Mouse (Mus musculus) liver, embryonic 12.5 days (tissue): ENCODE measurements at regions not wholly inside any gene's neighbourhood (a gene's known extent, or its start where the extent isn't known, plus 50 kb on each side); places are given as distances from the start of the nearest gene placed in this dataset.

Experiments
- ATAC-seq: fragments of 200-750 bp; cut with Nextera tagmentation; 2 replicates; pipeline ENCODE4 v1.8.0; 2017; ENCODE audit warnings: moderate number of reproducible peaks, mild to moderate bottlenecking, moderate library complexity
- H3K27ac ChIP-seq: fragments of 300-500 bp; sonication (generic); 2 replicates; pipeline ENCODE4 v1.5.1; 2016; ENCODE audit warnings: mild to moderate bottlenecking
- H3K27me3 ChIP-seq: fragments of 300-500 bp; sonication (generic); replicated peaks from 2 replicates; pipeline ENCODE4 v1.6.1; 2016; ENCODE audit warnings: mild to moderate bottlenecking, moderate library complexity
- H3K36me3 ChIP-seq: fragments of 300-500 bp; sonication (generic); 2 replicates; pipeline ENCODE4 v1.6.1; 2016; ENCODE audit warnings: mild to moderate bottlenecking, moderate library complexity
- H3K4me1 ChIP-seq: fragments of 300-500 bp; sonication (generic); 2 replicates; pipeline ENCODE4 v1.6.1; 2016
- H3K4me2 ChIP-seq: fragments of 300-500 bp; sonication (generic); 2 replicates; pipeline ENCODE4 v1.6.1; 2016; ENCODE audit warnings: mild to moderate bottlenecking, moderate library complexity
- H3K4me3 ChIP-seq: fragments of 300-500 bp; sonication (generic); 2 replicates; pipeline ENCODE4 v1.5.1; 2016; ENCODE audit warnings: mild to moderate bottlenecking, moderate library complexity
- H3K9ac ChIP-seq: fragments of 300-500 bp; sonication (generic); 2 replicates; pipeline ENCODE4 v1.6.1; 2016; ENCODE audit warnings: mild to moderate bottlenecking, moderate library complexity
- H3K9me3 ChIP-seq: fragments of 300-500 bp; sonication (generic); replicated peaks from 2 replicates; pipeline ENCODE4 v1.6.1; 2016; ENCODE audit warnings: mild to moderate bottlenecking, moderate library complexity
- WGBS: fragments of 180-500 bp; shearing (Covaris S2); methylation state at CpG from one replicate; pipeline ENCODE4 v1.1.7; 2016; ENCODE audit not compliant: insufficient replicate concordance; 5-methylcytosine and 5-hydroxymethylcytosine counted together

- H3K4me2 ChIP-seq: no peak overlapping the region
- WGBS: 70% methylated on average over 6 of the region's 6 CpGs
Measured at GRCm38 (mm10) chr13:115655134-115655533, 553.4 kb upstream of the Itga1 start.

GRCm38 (mm10) chr13:115652935-115653334 is 551.2 kb upstream of the Itga1 start:
- no peak overlapping the region for H3K4me2 ChIP-seq
- H3K36me3 ChIP-seq: no peaks in the 10 kb centered on the region
- no peak overlapping the region for H3K27ac ChIP-seq
- H3K9ac ChIP-seq: no peak overlapping the region
- ATAC-seq: no peak
- no peaks in the 10 kb centered on the region for H3K9me3 ChIP-seq
- H3K4me3 ChIP-seq: no peak overlapping the region
- H3K4me1 ChIP-seq: no peaks in the 10 kb centered on the region
- WGBS: 71% methylated on average over 2 of the region's 2 CpGs
- H3K27me3 ChIP-seq: no peaks in the 10 kb centered on the region

More at GRCm38 (mm10) chr13:115655134-115655533, 553.4 kb upstream of the Itga1 start:
- no peaks in the 10 kb centered on the region for H3K9me3 ChIP-seq
- ATAC-seq: no peak
- H3K27ac ChIP-seq: no peak overlapping the region
- no peaks in the 10 kb centered on the region for H3K27me3 ChIP-seq
- H3K4me1 ChIP-seq: no peaks in the 10 kb centered on the region
- no peak overlapping the region for H3K9ac ChIP-seq
- no peaks in the 10 kb centered on the region for H3K36me3 ChIP-seq
- no peak overlapping the region for H3K4me3 ChIP-seq

- Histone ChIP-seq H3K27me3 (no peaks in the 10 kb centered on the region), H3K4me1 (no peaks in the 10 kb centered on the region), H3K4me2 (no peak overlapping the region), H3K4me3 (no peak overlapping the region), H3K36me3 (no peaks in the 10 kb centered on the region), H3K9me3 (no peaks in the 10 kb centered on the region), H3K9ac (no peak overlapping the region), H3K27ac (no peak overlapping the region)
- 64% methylated on average over 1 of the region's 1 CpGs for WGBS
- ATAC-seq: no peak
Measured at GRCm38 (mm10) chr13:115652352-115652751, 550.6 kb upstream of the Itga1 start.

- no peaks in the 10 kb centered on the region for H3K27me3 ChIP-seq
- H3K36me3 ChIP-seq: no peaks in the 10 kb centered on the region
- H3K9me3 ChIP-seq: no peaks in the 10 kb centered on the region
- H3K4me2 ChIP-seq: no peak overlapping the region
- no peak overlapping the region for H3K9ac ChIP-seq
- 65% methylated on average over 10 of the region's 10 CpGs for WGBS
- no peak overlapping the region for H3K4me3 ChIP-seq
- ATAC-seq: no peak
- no peak overlapping the region for H3K27ac ChIP-seq
- no peaks in the 10 kb centered on the region for H3K4me1 ChIP-seq
Measured at GRCm38 (mm10) chr13:115631410-115632105, 529.8 kb upstream of the Itga1 start.

GRCm38 (mm10) chr13:115630603-115631002 is 528.8 kb upstream of the Itga1 start:
- H3K4me1 ChIP-seq: no peaks in the 10 kb centered on the region
- WGBS: 48% methylated on average over 2 of the region's 2 CpGs
- H3K9ac ChIP-seq: no peak overlapping the region
- no peaks in the 10 kb centered on the region for H3K9me3 ChIP-seq
- H3K4me3 ChIP-seq: no peak overlapping the region
- H3K27me3 ChIP-seq: no peaks in the 10 kb centered on the region
- ATAC-seq: no peak
- H3K36me3 ChIP-seq: no peaks in the 10 kb centered on the region
- H3K4me2 ChIP-seq: no peak overlapping the region
- H3K27ac ChIP-seq: no peak overlapping the region

GRCm38 (mm10) chr13:115613174-115613573 is 511.4 kb upstream of the Itga1 start:
- no peak overlapping the region for H3K9ac ChIP-seq
- WGBS: 65% methylated on average over 6 of the region's 6 CpGs
- H3K27ac ChIP-seq: no peak overlapping the region
- ATAC-seq: no peak
- H3K36me3 ChIP-seq: no peaks in the 10 kb centered on the region
- no peaks in the 10 kb centered on the region for H3K9me3 ChIP-seq
- no peak overlapping the region for H3K4me2 ChIP-seq
- H3K4me3 ChIP-seq: no peak overlapping the region
- no peaks in the 10 kb centered on the region for H3K27me3 ChIP-seq
- no peaks in the 10 kb centered on the region for H3K4me1 ChIP-seq

- H3K4me1 ChIP-seq: no peaks in the 10 kb centered on the region
- no peak for ATAC-seq
- no peak overlapping the region for H3K27ac ChIP-seq
- H3K9me3 ChIP-seq: no peaks in the 10 kb centered on the region
- 72% methylated on average over 8 of the region's 8 CpGs for WGBS
- H3K27me3 ChIP-seq: no peaks in the 10 kb centered on the region
- H3K36me3 ChIP-seq: no peaks in the 10 kb centered on the region
- no peak overlapping the region for H3K4me3 ChIP-seq
- no peak overlapping the region for H3K4me2 ChIP-seq
- H3K9ac ChIP-seq: no peak overlapping the region
Measured at GRCm38 (mm10) chr13:115606441-115606840, 504.7 kb upstream of the Itga1 start.

- Histone ChIP-seq H3K9me3 (no peaks in the 10 kb centered on the region), H3K4me2 (no peak overlapping the region), H3K4me3 (no peak overlapping the region), H3K27me3 (no peaks in the 10 kb centered on the region), H3K9ac (no peak overlapping the region), H3K4me1 (no peaks in the 10 kb centered on the region), H3K27ac (no peak overlapping the region), H3K36me3 (no peaks in the 10 kb centered on the region)
- 63% methylated on average over 5 of the region's 5 CpGs for WGBS
- ATAC-seq: no peak
Measured at GRCm38 (mm10) chr13:115595126-115595671, 493.4 kb upstream of the Itga1 start.

- no peak overlapping the region for H3K27ac ChIP-seq
- H3K27me3 ChIP-seq: no peaks in the 10 kb centered on the region
- no peak overlapping the region for H3K4me3 ChIP-seq
- no peak overlapping the region for H3K4me2 ChIP-seq
- H3K9ac ChIP-seq: no peak overlapping the region
- no peak for ATAC-seq
- H3K9me3 ChIP-seq: no peaks in the 10 kb centered on the region
- WGBS: 62% methylated on average over 3 of the region's 3 CpGs
- no peaks in the 10 kb centered on the region for H3K4me1 ChIP-seq
- H3K36me3 ChIP-seq: no peaks in the 10 kb centered on the region
Measured at GRCm38 (mm10) chr13:115575967-115576366, 474.2 kb upstream of the Itga1 start.

GRCm38 (mm10) chr13:115575052-115575891 is 473.5 kb upstream of the Itga1 start:
- no peak overlapping the region for H3K27ac ChIP-seq
- no peak overlapping the region for H3K4me2 ChIP-seq
- 68% methylated on average over 6 of the region's 6 CpGs for WGBS
- H3K4me1 ChIP-seq: no peaks in the 10 kb centered on the region
- H3K4me3 ChIP-seq: no peak overlapping the region
- H3K9me3 ChIP-seq: no peaks in the 10 kb centered on the region
- H3K9ac ChIP-seq: no peak overlapping the region
- ATAC-seq: no peak
- no peaks in the 10 kb centered on the region for H3K27me3 ChIP-seq
- H3K36me3 ChIP-seq: no peaks in the 10 kb centered on the region

GRCm38 (mm10) chr13:115541167-115541566 is 439.4 kb upstream of the Itga1 start:
- H3K4me1 ChIP-seq: no peaks in the 10 kb centered on the region
- no peak for ATAC-seq
- H3K4me3 ChIP-seq: no peak overlapping the region
- no peaks in the 10 kb centered on the region for H3K36me3 ChIP-seq
- no peaks in the 10 kb centered on the region for H3K27me3 ChIP-seq
- no peak overlapping the region for H3K4me2 ChIP-seq
- H3K9ac ChIP-seq: no peak overlapping the region
- no peak overlapping the region for H3K27ac ChIP-seq
- no peaks in the 10 kb centered on the region for H3K9me3 ChIP-seq
- WGBS: 61% methylated on average over 3 of the region's 3 CpGs

- no peak for ATAC-seq
- no peak overlapping the region for H3K27ac ChIP-seq
- no peaks in the 10 kb centered on the region for H3K27me3 ChIP-seq
- H3K4me1 ChIP-seq: no peaks in the 10 kb centered on the region
- H3K9me3 ChIP-seq: no peaks in the 10 kb centered on the region
- H3K4me3 ChIP-seq: no peak overlapping the region
- H3K9ac ChIP-seq: no peak overlapping the region
- H3K4me2 ChIP-seq: no peak overlapping the region
- H3K36me3 ChIP-seq: no peaks in the 10 kb centered on the region
- 55% methylated on average over 3 of the region's 3 CpGs for WGBS
Measured at GRCm38 (mm10) chr13:115535900-115536299, 434.1 kb upstream of the Itga1 start.
